Mouse (Mus musculus) liver, postnatal 0 days (tissue): ENCODE measurements around the gene Zfp446.

Experiments
- CTCF ChIP-seq: sonication (generic); IDR thresholded peaks from 2 replicates; pipeline ENCODE4 v1.5.1; 2016; ENCODE audit warnings: antibody characterized with exemption, low read depth
- EP300 ChIP-seq: IDR thresholded peaks from 2 replicates; pipeline ENCODE4 v1.6.1; 2016; ENCODE audit warnings: antibody characterized with exemption, low read depth, mild to moderate bottlenecking

DNA sequence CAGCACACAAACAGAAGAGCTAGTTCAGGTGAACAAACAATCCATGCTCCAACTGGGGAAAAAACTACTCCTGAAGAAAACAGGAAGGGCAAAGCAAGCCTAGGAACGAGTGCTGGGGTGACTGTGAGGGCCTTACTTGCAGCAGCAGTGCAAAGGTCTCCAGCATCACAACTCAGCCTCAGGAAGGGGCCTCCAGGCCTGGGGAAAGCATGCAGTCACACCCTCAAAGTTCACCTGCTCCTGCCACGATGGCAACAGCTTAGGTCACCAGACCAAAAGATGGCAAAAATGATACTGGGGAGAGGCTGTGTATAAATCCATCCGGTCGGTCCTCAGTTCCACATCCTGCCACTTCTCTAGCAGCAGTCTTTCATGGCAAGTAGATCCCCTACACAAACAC lies 18.7 kb upstream of the Zfp446 start:
- TF ChIP-seq CTCF (no peak), EP300 (no peak)
